Mouse (Mus musculus) MEL (cell line): ENCODE results near the gene Il31.

Source experiments
- BHLHE40 ChIP-seq: IDR thresholded peaks from 2 replicates; pipeline ENCODE4 v1.6.1; 2012; ENCODE audit warnings: low read depth, mild to moderate bottlenecking, inconsistent platforms, low read length, improper control_type of control experiment, borderline replicate concordance
- CTCF ChIP-seq, 3 experiments: IDR thresholded peaks in 2 of 3; conservative IDR thresholded peaks in 1 of 3; 2 replicates each; pipeline ENCODE4 v1.5.1; 2011 to 2012; ENCODE audit warnings: low read length in 3 of 3, low read depth in 2 of 3, mild to moderate bottlenecking in 2 of 3, improper control_type of control experiment in 1 of 3, inconsistent platforms in 1 of 3, mixed read lengths in 1 of 3, moderate library complexity in 1 of 3; ENCODE audit not compliant: control insufficient read depth in 1 of 3, insufficient read depth in 1 of 3, poor library complexity in 1 of 3, severe bottlenecking in 1 of 3
- EP300 ChIP-seq, 2 experiments: IDR thresholded peaks; 2 replicates each; pipeline ENCODE4 v1.6.1; 2011; ENCODE audit warnings: improper control_type of control experiment in 2 of 2, low read length in 2 of 2, low read depth in 1 of 2, mild to moderate bottlenecking in 1 of 2
- GABPA ChIP-seq: IDR thresholded peaks from 2 replicates; pipeline ENCODE4 v1.6.1; 2012; ENCODE audit warnings: low read depth, mild to moderate bottlenecking, inconsistent platforms, low read length, improper control_type of control experiment, moderate library complexity
- GATA1 ChIP-seq: IDR thresholded peaks from 2 replicates; pipeline ENCODE4 v1.6.1; 2011; ENCODE audit warnings: low read depth, low read length, improper control_type of control experiment
- MAFK ChIP-seq: IDR thresholded peaks from 2 replicates; pipeline ENCODE4 v1.6.1; 2011; ENCODE audit warnings: low read depth, mild to moderate bottlenecking, low read length, improper control_type of control experiment, borderline replicate concordance
- MXI1 ChIP-seq: IDR thresholded peaks from 2 replicates; pipeline ENCODE4 v1.6.1; 2011; ENCODE audit warnings: mild to moderate bottlenecking, low read depth, low read length, improper control_type of control experiment
- POLR2A ChIP-seq, 2 experiments: IDR thresholded peaks; 2 replicates each; pipeline ENCODE4 v1.6.1; 2011 to 2012; ENCODE audit warnings: low read length in 2 of 2, mild to moderate bottlenecking in 2 of 2, control low read depth in 1 of 2, improper control_type of control experiment in 1 of 2, low read depth in 1 of 2, moderate library complexity in 1 of 2; ENCODE audit not compliant: control insufficient read depth in 1 of 2, insufficient read depth in 1 of 2, poor library complexity in 1 of 2
- TCF12 ChIP-seq: IDR thresholded peaks from 2 replicates; pipeline ENCODE4 v1.6.1; 2014; ENCODE audit warnings: low read depth, mild to moderate bottlenecking, inconsistent platforms, low read length, improper control_type of control experiment, moderate library complexity
- USF1 ChIP-seq: IDR thresholded peaks from 2 replicates; pipeline ENCODE4 v1.6.1; 2014; ENCODE audit warnings: low read depth, mild to moderate bottlenecking, inconsistent platforms, low read length, improper control_type of control experiment, moderate library complexity
- ZC3H11A ChIP-seq: IDR thresholded peaks from 2 replicates; pipeline ENCODE4 v1.6.1; 2012; ENCODE audit warnings: low read depth, mild to moderate bottlenecking, inconsistent platforms, low read length, improper control_type of control experiment

GRCm38 (mm10) chr5:123523692-123524392 is 34.6 kb upstream of the Il31 start, which contains the start of gene Diablo:
- TF ChIP-seq CTCF (IDR thresholded peaks at IDR 0.05 in 2 of 3, conservative IDR thresholded peaks at IDR 0.05 in 1 of 3; ENCODE audit: control insufficient read depth in 1 of 3, insufficient read depth in 1 of 3, low read depth in 2 of 3, low read length in 3 of 3, poor library complexity in 1 of 3, severe bottlenecking in 1 of 3) (0 out of 6 replicates have a peak, but pooled peaks of 1 of the 3 experiments have one; percentile 5), BHLHE40 (no peak), ZC3H11A (no peak), GATA1 (no peak), MXI1 (no peak), USF1 (peak; percentile 30; the same call in 1 of the 2 replicates), GABPA (no peak), EP300 (IDR thresholded peaks at IDR 0.05; ENCODE audit: low read depth in 1 of 2, low read length in 2 of 2) (peak in 1 of 2 experiments; percentile 44; a peak in 2 of 4 replicates), TCF12 (peak; percentile 43; the same call in 1 of the 2 replicates), MAFK (no peak), POLR2A (IDR thresholded peaks at IDR 0.05; ENCODE audit: control insufficient read depth in 1 of 2, insufficient read depth in 1 of 2, low read depth in 1 of 2, low read length in 2 of 2, poor library complexity in 1 of 2) (peak; percentile 89 to 91)
